ENCODE assay signal across 8 mouse cellular contexts in genomic region chr1:182959251-182959691, GRCm38 (mm10). TPM values are rescaled to one million over a fixed set of nuclear protein-coding genes. Genes with fewer than 3 reads are reported as not detected.
DNase-seq lines count a peak whose midpoint lies in the region; ATAC-seq and TF ChIP-seq lines count a peak whose summit lies in the region.

No protein-coding gene starts in this region.

- H3K4me1 ChIP-seq in CH12.LX (ENCODE audit: control insufficient read depth in 1 of 2, insufficient read depth in 2 of 2), result peaks cover 4 to 27% of the 10 kb centered on the region in 2 experiments; a peak in 3 of 4 replicates
- H3K4me1 ChIP-seq in bone marrow macrophage, adult 2 months (ENCODE audit: control insufficient read depth, insufficient read depth, low read length), result peaks cover 25% of the 10 kb centered on the region
- peaks cover 34% of the 10 kb centered on the region for H3K4me1 ChIP-seq in liver, postnatal 0 days (ENCODE audit: insufficient read depth)
- H3K4me1 ChIP-seq in neural tube, embryonic 15.5 days, result peaks cover 47% of the 10 kb centered on the region

- no peak overlapping the region for H3K27ac ChIP-seq in CH12.LX (ENCODE audit: insufficient read depth, low read depth)
- no peak overlapping the region for H3K27ac ChIP-seq in bone marrow macrophage, adult 2 months (ENCODE audit: insufficient read depth, low read depth, low read length)
- H3K27ac ChIP-seq in liver, postnatal 0 days (ENCODE audit: low read depth), result peak overlapping the region; percentile 48
- H3K27ac ChIP-seq in neural tube, embryonic 15.5 days (replicated peaks), result peak overlapping the region; percentile 71

- H3K36me3 ChIP-seq in CH12.LX (replicated peaks in 1 of 2; ENCODE audit: control insufficient read depth in 1 of 2, insufficient read depth in 1 of 2, low read length in 1 of 2), result no peaks in the 10 kb centered on the region
- H3K36me3 ChIP-seq in liver, postnatal 0 days (replicated peaks; ENCODE audit: insufficient read depth, low read length), result no peaks in the 10 kb centered on the region
- no peaks in the 10 kb centered on the region for H3K36me3 ChIP-seq in neural tube, embryonic 15.5 days

- ATAC-seq in granulocyte monocyte progenitor cell, adult 5-6 weeks (replicated peaks; ENCODE audit: poor library complexity, severe bottlenecking), result peak; percentile 26
- no peak for ATAC-seq in liver, postnatal 0 days
- peak; percentile 33; the same call in 1 of the 2 replicates for ATAC-seq in neural tube, embryonic 15.5 days (ENCODE audit: low FRiP score)
- ATAC-seq in megakaryocyte progenitor cell, adult 5-6 weeks (replicated peaks; ENCODE audit: poor library complexity), result no peak

- TF ChIP-seq EP300 in CH12.LX (IDR thresholded peaks at IDR 0.05; ENCODE audit: low read length), result no peak
- TF ChIP-seq EP300 in liver, postnatal 0 days (IDR thresholded peaks at IDR 0.05; ENCODE audit: low read depth), result no peak

- no peaks in the 10 kb centered on the region for H3K79me2 ChIP-seq in CH12.LX (replicated peaks; ENCODE audit: control insufficient read depth, extremely low read depth, insufficient read depth, poor library complexity, severe bottlenecking)

- H3K9me3 ChIP-seq in CH12.LX (replicated peaks; ENCODE audit: low read length), result no peaks in the 10 kb centered on the region
- no peaks in the 10 kb centered on the region for H3K9me3 ChIP-seq in liver, postnatal 0 days (ENCODE audit: low read length)
- no peaks in the 10 kb centered on the region for H3K9me3 ChIP-seq in neural tube, embryonic 15.5 days (replicated peaks)

- no peak overlapping the region for H3K4me3 ChIP-seq in CH12.LX (replicated peaks in 1 of 3; ENCODE audit: low read depth in 2 of 3, low read length in 2 of 3, poor library complexity in 1 of 3)
- peak overlapping the region; percentile 57 for H3K4me3 ChIP-seq in bone marrow macrophage, adult 2 months (ENCODE audit: insufficient read depth, low read length)
- peak overlapping the region; percentile 50 for H3K4me3 ChIP-seq in liver, postnatal 0 days (ENCODE audit: low read depth, low read length)
- H3K4me3 ChIP-seq in neural tube, embryonic 15.5 days (replicated peaks), result peak overlapping the region; percentile 39

- peak overlapping the region; percentile 96 for H3K4me2 ChIP-seq in CH12.LX (ENCODE audit: insufficient read depth, low read depth, poor library complexity, severe bottlenecking)
- peak overlapping the region; percentile 81 for H3K4me2 ChIP-seq in liver, postnatal 0 days (ENCODE audit: low read depth, low read length)
- peak overlapping the region; percentile 68 for H3K4me2 ChIP-seq in neural tube, embryonic 15.5 days

- dilution Hi-C loops in CH12.LX (cut with MboI; ENCODE audit: extremely low pct_ligation_motif_present, extremely low pct_unique_long_range_greater_than_20kb, low sequenced_read_pairs), result no loop called here

- in situ Hi-C loops in CH12.LX (cut with MboI; ENCODE audit: low pct_ligation_motif_present, low pct_unique_long_range_greater_than_20kb, low sequenced_read_pairs), result no loop called here

- no peak for TF ChIP-seq RAD21 in CH12.LX (IDR thresholded peaks at IDR 0.05; ENCODE audit: low read depth, low read length)

- TF ChIP-seq POLR2A in CH12.LX (IDR thresholded peaks at IDR 0.05; ENCODE audit: low read depth, low read length), result no peak
- no peak for TF ChIP-seq POLR2A in bone marrow macrophage, adult 2 months (IDR thresholded peaks at IDR 0.05; ENCODE audit: borderline replicate concordance, low read depth, low read length)

- no peak for DNase-seq in CH12.LX (ENCODE audit: extremely low read depth)
- peak; percentile 52 for DNase-seq in kidney, adult 11 months
- DNase-seq in liver, postnatal 0 days, result peak; percentile 60
- DNase-seq in frontal cortex, postnatal 25 days (ENCODE audit: low spot score in 2 of 2), result no peak

- 8% methylated on average over 17 of the region's 17 CpGs for WGBS in liver, postnatal 0 days (ENCODE audit: insufficient replicate concordance)
- WGBS in neural tube, embryonic 15.5 days, result 2% methylated on average over 17 of the region's 17 CpGs

- H3K27me3 ChIP-seq in CH12.LX (replicated peaks), result no peaks in the 10 kb centered on the region
- no peaks in the 10 kb centered on the region for H3K27me3 ChIP-seq in liver, postnatal 0 days (ENCODE audit: insufficient read depth, low read length)
- H3K27me3 ChIP-seq in neural tube, embryonic 15.5 days (replicated peaks), result no peaks in the 10 kb centered on the region

- no peak overlapping the region for H3K9ac ChIP-seq in CH12.LX (ENCODE audit: insufficient read depth, low read depth)
- H3K9ac ChIP-seq in liver, postnatal 0 days (replicated peaks), result no peak overlapping the region
- peak overlapping the region; percentile 26; the same call in 1 of the 2 replicates for H3K9ac ChIP-seq in neural tube, embryonic 15.5 days (replicated peaks)

- no peak for TF ChIP-seq CTCF in CH12.LX (conservative IDR thresholded peaks at IDR 0.05 in 1 of 2, IDR thresholded peaks at IDR 0.05 in 1 of 2; ENCODE audit: low read depth in 2 of 2, low read length in 2 of 2)
- no peak for TF ChIP-seq CTCF in bone marrow macrophage, adult 2 months (IDR thresholded peaks at IDR 0.05; ENCODE audit: low read depth, low read length)
- TF ChIP-seq CTCF in liver, postnatal 0 days (IDR thresholded peaks at IDR 0.05; ENCODE audit: low read depth), result no peak

TF ChIP-seq in CH12.LX, 34 proteins besides CTCF, POLR2A, EP300 and RAD21:
- no peak for TF ChIP-seq SIN3A (IDR thresholded peaks at IDR 0.05; ENCODE audit: low read length)
- TF ChIP-seq NELFE (IDR thresholded peaks at IDR 0.05; ENCODE audit: low read depth, low read length), result no peak
- TF ChIP-seq USF1 (IDR thresholded peaks at IDR 0.05; ENCODE audit: low read depth, low read length), result no peak
- no peak for TF ChIP-seq MAZ (IDR thresholded peaks at IDR 0.05; ENCODE audit: low read depth, low read length)
- no peak for TF ChIP-seq GABPA (IDR thresholded peaks at IDR 0.05; ENCODE audit: insufficient replicate concordance, low read depth, low read length)
- TF ChIP-seq KAT2A (IDR thresholded peaks at IDR 0.05; ENCODE audit: insufficient replicate concordance, low read length), result no peak
- no peak for TF ChIP-seq USF2 (conservative IDR thresholded peaks at IDR 0.05; ENCODE audit: low read depth, low read length)
- no peak for TF ChIP-seq CHD1 (IDR thresholded peaks at IDR 0.05; ENCODE audit: low read depth, low read length)
- no peak for TF ChIP-seq SMC3 (IDR thresholded peaks at IDR 0.05; ENCODE audit: low read depth, low read length)
- no peak for TF ChIP-seq HCFC1 (IDR thresholded peaks at IDR 0.05; ENCODE audit: low read depth, low read length)
- no peak for TF ChIP-seq IRF4 (IDR thresholded peaks at IDR 0.05; ENCODE audit: low read depth, low read length)

RNA-seq across cellular contexts. Expression of gene Tlr5, which starts 4.7 kb away (rescaled TPM):
- total RNA-seq in CH12.LX (2012; rRNA removed) (not detected in 2 replicates), CH12.LX (2014; rRNA removed) (not detected in 2 replicates)
- not detected in 2 replicates for polyA plus RNA-seq in CH12.LX (2012; ENCODE audit: insufficient read length, low read depth)
- polyA plus RNA-seq in bone marrow macrophage, adult 2 months (2012; ENCODE audit: insufficient read depth, insufficient read length, missing spikeins), result 2.3 and 2.7 TPM in 2 replicates
- total RNA-seq in granulocyte monocyte progenitor cell, adult 5-6 weeks (2014; fragmentation: Nextera tagmentation), result 1.1 and 1.5 TPM in 2 replicates
- 0.60 and 0.82 TPM in 2 replicates for total RNA-seq in granulocyte monocyte progenitor cell, adult 5-6 weeks (2017)
- polyA plus RNA-seq in liver, postnatal 0 days (2015; fragmentation: Nextera tagmentation; extraction: Ambion mirVana), result 1.2 TPM in 2 replicates
- polyA plus RNA-seq in neural tube, embryonic 15.5 days (2015; fragmentation: Nextera tagmentation; extraction: Ambion mirVana), result 0.36 and 0.61 TPM in 2 replicates
- total RNA-seq in megakaryocyte progenitor cell, adult 5-6 weeks (2015), result 0.57 and 2.2 TPM in 2 replicates
- total RNA-seq in megakaryocyte progenitor cell, adult 5-6 weeks (2017), result 0.50 TPM in 1 of 2 replicates, not detected in the other

Comparison
In these comparisons a context has a peak if more than half of its experiments do, and no peak if none do; other contexts are left out.
1. DNase-seq: peak in kidney, adult 11 months (single experiment) and liver, postnatal 0 days (single experiment); none in CH12.LX (single experiment) and frontal cortex, postnatal 25 days (0 of 2).
2. H3K27ac ChIP-seq: peak in liver, postnatal 0 days (single experiment) and neural tube, embryonic 15.5 days (single experiment); none in CH12.LX (single experiment) and bone marrow macrophage, adult 2 months (single experiment).
3. H3K4me3 ChIP-seq: peak in bone marrow macrophage, adult 2 months (single experiment), liver, postnatal 0 days (single experiment) and neural tube, embryonic 15.5 days (single experiment); none in CH12.LX (0 of 3).
4. ATAC-seq: peak in granulocyte monocyte progenitor cell, adult 5-6 weeks (single experiment) and neural tube, embryonic 15.5 days (single experiment); none in liver, postnatal 0 days (single experiment) and megakaryocyte progenitor cell, adult 5-6 weeks (single experiment).
5. Peak in every context shown above with its lines, with median percentiles within 50 percentile points of each other: H3K4me2 ChIP-seq.